Mouse (Mus musculus): ENCODE measurements around the gene Foxm1.

Foxm1 gene

GRCm38 (mm10) chr6:128362381-128363006 lies at the start of gene Foxm1, which contains the start of gene Rhno1:
Gene Foxm1 (plus strand): TSS chr6:128362967.
Gene Rhno1 (minus strand): TSS chr6:128362911.
- peak; percentile 77 for DNase-seq (ENCODE audit: low spot score)

DNA sequence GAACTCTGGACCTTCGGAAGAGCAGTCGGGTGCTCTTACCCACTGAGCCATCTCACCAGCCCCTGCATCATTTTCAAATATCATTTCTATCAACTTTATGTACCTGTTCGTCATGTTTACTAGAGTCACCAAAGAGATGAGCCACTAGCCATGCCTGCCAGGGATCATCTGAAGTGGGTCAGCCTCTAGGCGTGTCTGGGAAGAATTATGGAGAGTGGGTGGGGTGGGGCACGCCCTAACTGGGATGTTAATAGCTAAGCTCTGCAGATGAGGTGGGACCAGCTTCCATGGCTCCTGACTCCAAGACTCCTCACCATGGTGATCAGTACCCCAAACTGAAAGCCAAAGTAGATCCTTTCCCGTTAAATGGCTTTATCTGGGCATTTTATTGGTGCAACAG lies 48.0 kb upstream of the Foxm1 start:
- no peak for DNase-seq (ENCODE audit: low spot score)

DNA sequence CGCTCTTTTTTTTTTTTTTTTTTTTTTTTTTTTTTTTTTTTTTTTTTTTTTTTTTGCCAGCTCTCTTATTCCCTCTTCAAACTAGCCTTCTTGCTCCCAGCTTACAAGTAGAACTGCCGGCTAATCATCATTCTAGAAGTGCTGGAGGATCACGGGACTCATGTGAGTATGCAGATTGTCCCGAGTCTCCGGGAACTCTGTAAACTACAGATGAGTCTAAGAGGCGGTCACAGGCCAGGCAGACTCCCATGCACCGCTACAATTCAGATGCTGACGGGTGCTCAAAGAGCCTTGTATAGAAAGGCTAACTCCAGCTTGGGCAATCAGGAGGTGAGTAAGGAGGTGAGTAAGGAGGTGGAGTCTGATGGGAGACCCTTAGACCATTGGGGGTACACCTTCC lies 47.2 kb upstream of the Foxm1 start:
- DNase-seq (ENCODE audit: low spot score): no peak

GRCm38 (mm10) chr6:128318317-128318716 lies 44.5 kb upstream of the Foxm1 start:
- peak; percentile 35 for DNase-seq (ENCODE audit: low spot score)

- DNase-seq (ENCODE audit: low spot score): no peak
These were observed 28.2 kb upstream of the Foxm1 start for GRCm38 (mm10) chr6:128334397-128335124.

- no peak for DNase-seq (ENCODE audit: low spot score)
These were observed 25.3 kb upstream of the Foxm1 start for GRCm38 (mm10) chr6:128337467-128337866.

DNA sequence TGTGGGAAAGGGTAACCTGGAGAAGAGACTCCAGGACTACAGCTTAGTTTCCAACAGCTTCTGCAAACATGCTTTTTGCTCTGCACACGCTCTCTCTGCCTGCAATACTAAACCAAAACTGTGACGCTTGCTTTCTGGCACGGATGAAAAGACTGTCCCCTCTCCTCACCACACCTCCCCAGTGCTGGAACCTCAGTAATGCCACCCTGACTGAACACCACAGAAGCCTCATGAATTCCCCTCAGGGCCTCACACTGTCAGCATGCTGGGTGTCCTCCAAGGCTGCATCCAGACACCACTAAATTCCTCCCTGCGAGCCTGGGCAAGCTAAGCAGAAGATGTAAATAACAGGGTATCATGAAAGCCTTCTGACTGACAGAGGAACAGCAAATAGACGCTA lies 23.9 kb upstream of the Foxm1 start:
- no peak for DNase-seq (ENCODE audit: low spot score)

- DNase-seq (ENCODE audit: low spot score): no peak
These were observed 20.6 kb upstream of the Foxm1 start for GRCm38 (mm10) chr6:128341956-128342723.

GRCm38 (mm10) chr6:128345623-128346022 lies 17.1 kb upstream of the Foxm1 start:
- DNase-seq (ENCODE audit: low spot score): no peak

DNA sequence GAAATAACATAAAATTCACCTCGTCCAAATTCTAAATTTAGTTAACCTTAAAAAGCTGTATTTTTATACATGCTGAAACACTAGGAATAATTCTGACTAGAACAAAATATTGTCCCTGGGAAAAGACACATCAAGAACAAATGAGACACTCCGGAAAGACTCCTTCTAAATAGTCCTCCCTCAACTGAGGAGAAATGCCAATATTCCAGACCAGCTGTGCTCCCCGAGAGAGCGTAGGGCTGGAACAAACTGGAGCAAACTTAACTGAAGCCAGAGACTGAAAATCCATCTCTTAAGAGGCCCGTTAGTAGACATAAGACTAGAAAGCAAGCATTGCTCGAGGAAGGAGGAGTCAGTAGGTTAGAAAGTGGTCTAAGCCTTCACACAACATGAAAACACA lies 16.0 kb upstream of the Foxm1 start:
- no peak for DNase-seq (ENCODE audit: low spot score)

DNA sequence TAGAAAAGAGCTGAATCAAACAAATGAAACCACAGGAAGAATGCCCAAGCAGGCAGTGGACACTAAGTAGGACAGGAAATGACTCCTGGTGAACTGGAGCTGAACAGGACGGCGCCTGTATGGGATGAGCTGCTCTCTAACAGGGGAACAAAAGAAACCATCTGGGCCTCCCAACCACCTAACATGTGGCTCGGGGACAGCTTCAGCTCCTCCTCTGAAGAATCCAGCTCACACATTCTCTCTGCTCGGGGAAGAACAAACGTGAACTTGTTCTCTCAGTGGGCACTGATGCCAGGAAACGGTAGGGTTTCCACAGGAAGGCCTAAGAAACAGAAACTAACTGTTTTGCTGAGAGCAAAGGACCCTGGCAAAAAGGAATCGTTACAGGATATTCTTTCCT lies 13.1 kb upstream of the Foxm1 start:
- DNase-seq (ENCODE audit: low spot score): no peak

GRCm38 (mm10) chr6:128354140-128354539 lies 8.6 kb upstream of the Foxm1 start:
- DNase-seq (ENCODE audit: low spot score): no peak

DNA sequence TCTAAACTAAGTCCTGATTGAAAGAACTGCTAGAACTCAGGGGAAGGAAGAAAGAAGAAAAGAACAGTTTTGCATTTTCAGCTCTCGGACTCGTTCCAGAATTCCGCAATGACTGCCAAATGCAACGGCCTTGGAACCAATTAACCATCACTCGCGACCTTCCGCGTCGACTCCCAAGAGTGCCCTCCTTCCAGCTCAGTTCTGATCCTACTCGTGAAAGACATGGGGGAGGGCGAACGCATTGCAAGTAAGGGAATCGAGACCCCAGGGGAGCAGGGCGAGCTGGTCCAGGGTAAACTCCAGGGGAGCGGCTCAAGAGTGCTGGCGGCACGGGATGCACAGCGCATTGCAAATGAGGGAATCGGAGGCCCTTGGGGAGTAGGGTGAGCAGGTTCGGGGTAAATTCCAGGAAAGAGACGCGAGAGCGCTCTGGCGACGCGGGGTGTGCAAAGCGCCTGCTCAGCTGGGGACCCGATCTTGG lies 7.5 kb upstream of the Foxm1 start:
- peak; percentile 44 for DNase-seq (ENCODE audit: low spot score)

GRCm38 (mm10) chr6:128355726-128356416 lies 6.9 kb upstream of the Foxm1 start, which contains the start of gene Tulp3:
Gene Tulp3 (minus strand): TSS chr6:128355851.
- peak; percentile 93 for DNase-seq (ENCODE audit: low spot score)

GRCm38 (mm10) chr6:128358999-128359398 lies 3.8 kb upstream of the Foxm1 start:
- DNase-seq (ENCODE audit: low spot score): peak; percentile 15

GRCm38 (mm10) chr6:128361901-128362300 lies 866 bp upstream of the Foxm1 start:
- no peak for DNase-seq (ENCODE audit: low spot score)

DNA sequence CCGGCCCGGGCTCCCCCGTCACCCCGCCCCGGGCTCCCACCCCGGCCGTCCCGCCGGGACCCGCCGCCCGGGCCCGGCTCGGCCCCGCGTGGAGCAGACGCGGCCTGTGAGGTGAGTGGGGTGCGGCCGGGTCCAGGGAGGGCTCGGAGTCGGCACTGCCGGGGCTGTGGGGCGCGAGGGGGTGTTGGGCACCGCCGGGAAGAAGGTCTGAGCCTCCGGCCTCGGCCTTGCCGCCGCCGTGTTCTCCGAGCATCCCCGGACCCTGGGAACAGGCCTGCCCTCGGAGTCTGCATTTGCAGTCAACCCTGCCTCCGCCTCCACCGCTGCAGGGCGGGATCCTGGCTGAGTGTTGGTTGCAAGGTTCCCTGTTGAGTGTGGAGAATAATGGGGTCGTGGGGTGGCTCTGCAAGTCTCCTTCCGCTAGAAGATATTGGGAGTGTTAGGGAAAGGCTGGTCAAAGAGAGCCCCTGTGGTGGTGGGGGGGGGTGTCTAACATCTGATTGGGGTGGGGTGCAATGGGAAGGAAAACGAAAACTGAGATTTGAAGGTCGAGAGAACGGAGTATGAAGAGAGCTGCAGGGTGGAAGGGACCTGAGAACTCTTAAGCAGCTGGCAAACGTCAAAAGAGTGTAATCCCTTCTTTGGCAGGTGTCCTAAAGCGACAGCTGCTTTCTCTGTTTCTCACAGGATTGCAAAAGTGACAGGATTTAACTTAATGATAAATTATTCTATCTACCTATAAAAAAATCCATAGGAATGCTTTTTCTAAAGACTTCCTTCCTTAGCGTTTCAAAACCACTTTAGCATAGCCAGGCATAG lies 449 bp downstream of the Foxm1 start:
- DNase-seq (ENCODE audit: low spot score): no peak

GRCm38 (mm10) chr6:128364721-128365120 lies 2.0 kb downstream of the Foxm1 start:
- no peak for DNase-seq (ENCODE audit: low spot score)

- no peak for DNase-seq (ENCODE audit: low spot score)
These were observed 3.7 kb downstream of the Foxm1 start for GRCm38 (mm10) chr6:128366466-128366865.

DNA sequence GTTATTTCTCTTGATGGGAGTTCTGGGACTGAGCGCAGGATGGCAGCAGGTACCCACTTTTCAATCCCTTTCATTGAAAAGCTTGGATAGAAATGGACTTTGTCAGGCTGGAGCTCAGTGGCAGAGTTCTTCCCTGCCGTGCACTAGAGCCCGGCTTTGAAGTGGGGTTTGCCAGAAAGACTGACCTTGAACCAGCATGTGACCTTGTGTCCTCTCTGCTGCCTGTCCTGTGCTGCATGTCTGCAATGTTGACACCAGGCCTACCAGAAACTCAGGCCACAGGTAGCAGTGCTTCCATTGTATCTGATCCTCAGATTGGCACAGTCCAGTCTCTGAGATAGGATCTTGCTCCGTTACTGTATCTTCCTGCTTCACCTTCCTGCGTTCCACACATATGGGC lies 7.3 kb downstream of the Foxm1 start:
- no peak for DNase-seq (ENCODE audit: low spot score)

GRCm38 (mm10) chr6:128375192-128375591 lies 12.4 kb downstream of the Foxm1 start, which contains the start of the genes Tex52 and Gm44596:
Gene Tex52 (plus strand): TSS chr6:128375456.
Gene Gm44596 (plus strand): TSS chr6:128375503.
- DNase-seq (ENCODE audit: low spot score): no peak
